Mouse (Mus musculus) megakaryocyte progenitor cell, adult 5-6 weeks (primary cell): ENCODE measurements at regions not wholly inside any gene's neighbourhood (a gene's known extent, or its start where the extent isn't known, plus 50 kb on each side); places are given as distances from the start of the nearest gene placed in this dataset.
A peak's percentile ranks its signal among the peaks of the same experiment; 100 is the strongest.
"Not testable (repeated sequence)": the region's sequence is repeated elsewhere in the genome, so short reads cannot be mapped to it uniquely, and the experiment has no call there.

ENCODE experiments used
- ATAC-seq: replicated peaks from 2 replicates; pipeline ENCODE4 v1.8.0; 2016; ENCODE audit warnings: mild to moderate bottlenecking, moderate TSS enrichment, inconsistent platforms; ENCODE audit not compliant: poor library complexity

- peak; percentile 69 for ATAC-seq
Measured at GRCm38 (mm10) chr10:62055408-62055807, 76.5 kb upstream of the Col13a1 start.

GRCm38 (mm10) chr10:62049782-62050192, 70.9 kb upstream of the Col13a1 start:
- no peak for ATAC-seq

- no peak for ATAC-seq
Measured at GRCm38 (mm10) chr10:62044408-62044807, 65.5 kb upstream of the Col13a1 start.

- no peak for ATAC-seq
Measured at GRCm38 (mm10) chr10:62039915-62040314, 61.0 kb upstream of the Col13a1 start.

- ATAC-seq, result no peak
Measured at GRCm38 (mm10) chr10:62038656-62039055, 59.7 kb upstream of the Col13a1 start.

GRCm38 (mm10) chr10:62037402-62038199, 58.7 kb upstream of the Col13a1 start:
- no peak for ATAC-seq

GRCm38 (mm10) chr10:62036815-62037214, 57.9 kb upstream of the Col13a1 start:
- ATAC-seq, result no peak

- ATAC-seq, result no peak
Measured at GRCm38 (mm10) chr10:62034291-62034690, 55.4 kb upstream of the Col13a1 start.

GRCm38 (mm10) chr10:62033748-62034147, 54.8 kb upstream of the Col13a1 start:
- no peak for ATAC-seq

- not testable (repeated sequence) for ATAC-seq
Measured at GRCm38 (mm10) chr10:62031986-62032385, 53.1 kb upstream of the Col13a1 start.

- no peak for ATAC-seq
Measured at GRCm38 (mm10) chr10:62029271-62029670, 50.4 kb upstream of the Col13a1 start.
